17 mouse cellular contexts compared by ENCODE assay signal in the genomic region with DNA sequence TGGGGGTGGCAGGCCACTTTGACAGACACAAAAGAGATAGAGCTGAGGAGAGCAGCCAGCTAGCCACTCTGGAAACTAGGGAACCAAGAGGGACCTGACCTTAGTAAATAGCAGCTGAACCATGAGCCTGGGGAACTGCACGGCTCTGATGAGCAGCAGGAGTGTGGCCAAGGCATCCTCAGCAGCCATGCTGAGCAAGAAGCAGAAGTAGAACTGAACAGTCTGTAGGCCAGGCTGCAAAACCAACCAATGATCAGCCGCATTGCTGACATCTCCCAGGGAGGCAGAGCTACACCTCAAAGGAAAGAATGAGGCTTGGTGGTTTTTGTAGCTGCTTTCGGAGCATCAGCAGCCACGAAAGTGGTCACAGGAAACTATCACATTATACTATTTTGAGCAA.
A peak's percentile ranks its signal among the peaks of the same experiment; 100 is the strongest.
DNase-seq lines count a peak whose midpoint lies in the region; ATAC-seq and TF ChIP-seq lines count a peak whose summit lies in the region.
"Had no signal": no experiment of that assay in that cellular context is flagged by ENCODE, and none has a peak within 500 bp of the region (broad histone marks: within the 10 kb centered on the region; RNA-seq: fewer than 3 reads in every experiment).

No protein-coding gene starts in this region.

- H3K4me3 ChIP-seq in kidney, embryonic 15.5 days (replicated peaks) = no peak overlapping the region
- H3K4me3 ChIP-seq in small intestine, adult 2 months (ENCODE audit: low read depth, low read length) = no peak overlapping the region
- H3K4me3 ChIP-seq: limb, embryonic 12.5 days; lung, embryonic 15.5 days; neural tube, embryonic 15.5 days had no signal

- H3K36me3 ChIP-seq in kidney, embryonic 15.5 days = no peaks in the 10 kb centered on the region
- no peaks in the 10 kb centered on the region for H3K36me3 ChIP-seq in small intestine, adult 2 months (ENCODE audit: control insufficient read depth, insufficient read depth, low read length)
- H3K36me3 ChIP-seq: limb, embryonic 12.5 days; lung, embryonic 15.5 days; neural tube, embryonic 15.5 days had no signal

- TF ChIP-seq POLR2A in small intestine, adult 2 months (IDR thresholded peaks at IDR 0.05; ENCODE audit: low read depth, low read length) = no peak

- WGBS in kidney, embryonic 15.5 days = 69% methylated on average over 4 of the region's 4 CpGs
- WGBS in small intestine, adult 2 months = 67% methylated on average over 4 of the region's 4 CpGs

- no peaks in the 10 kb centered on the region for H3K9me3 ChIP-seq in kidney, embryonic 15.5 days (replicated peaks)
- H3K9me3 ChIP-seq: limb, embryonic 12.5 days; lung, embryonic 15.5 days; neural tube, embryonic 15.5 days had no signal

- peak overlapping the region; percentile 37 for H3K27ac ChIP-seq in kidney, embryonic 15.5 days
- H3K27ac ChIP-seq in small intestine, adult 2 months (ENCODE audit: insufficient read depth, low read depth, low read length) = peak overlapping the region; percentile 21; the same call in 1 of the 2 replicates
- H3K27ac ChIP-seq: limb, embryonic 12.5 days; neural tube, embryonic 15.5 days had no signal

- H3K4me2 ChIP-seq in kidney, embryonic 15.5 days = no peak overlapping the region
- H3K4me2 ChIP-seq: limb, embryonic 12.5 days; lung, embryonic 15.5 days; neural tube, embryonic 15.5 days had no signal

- no peak for DNase-seq in kidney, postnatal 25 days
- peak; percentile 67 for DNase-seq in CD4-positive helper T cell, adult 2 months (ENCODE audit: low read depth, low spot score)
- DNase-seq in urinary bladder, adult 18-20 months (ENCODE audit: low spot score in 2 of 2) = no peak
- no peak for DNase-seq in testis, postnatal 10 days (ENCODE audit: low spot score)
- no peak for DNase-seq in cerebellum, postnatal 4 days (ENCODE audit: low spot score in 2 of 2)
- DNase-seq: cerebellum, adult 8-10 months; gastrocnemius, postnatal 36 days; right cerebral cortex, postnatal 14 days had no signal

- no peaks in the 10 kb centered on the region for H3K27me3 ChIP-seq in kidney, embryonic 15.5 days
- H3K27me3 ChIP-seq in small intestine, adult 2 months (ENCODE audit: control insufficient read depth, insufficient read depth, low read length) = no peaks in the 10 kb centered on the region
- H3K27me3 ChIP-seq: limb, embryonic 12.5 days; lung, embryonic 15.5 days; neural tube, embryonic 15.5 days had no signal

- H3K4me1 ChIP-seq in kidney, embryonic 15.5 days = peaks cover 21% of the 10 kb centered on the region
- H3K4me1 ChIP-seq in small intestine, adult 2 months (ENCODE audit: control insufficient read depth, insufficient read depth, insufficient read length, low read length) = peaks cover 1% of the 10 kb centered on the region; the same call in 1 of the 2 replicates
- H3K4me1 ChIP-seq: neural tube, embryonic 15.5 days had no signal

- H3K9ac ChIP-seq in kidney, embryonic 15.5 days = no peak overlapping the region
- H3K9ac ChIP-seq: limb, embryonic 12.5 days; lung, embryonic 15.5 days; neural tube, embryonic 15.5 days had no signal

- TF ChIP-seq CTCF in small intestine, adult 2 months (IDR thresholded peaks at IDR 0.05; ENCODE audit: extremely low read depth, insufficient read length, insufficient replicate concordance, low read depth, low read length) = no peak

- no peak for ATAC-seq in kidney, embryonic 15.5 days (replicated peaks; ENCODE audit: low FRiP score)
- ATAC-seq in common myeloid progenitor, adult 5-6 weeks (replicated peaks; ENCODE audit: low read depth, poor library complexity, severe bottlenecking) = peak; percentile 87
- ATAC-seq: forebrain, embryonic 16.5 days; intestine, postnatal 0 days; midbrain, embryonic 16.5 days had no signal
